11 mouse cellular contexts compared by ENCODE assay signal in genomic region chr4:151404581-151405256, GRCm38 (mm10).
A peak's percentile ranks its signal among the peaks of the same experiment; 100 is the strongest.
DNase-seq lines count a peak whose midpoint lies in the region; ATAC-seq and TF ChIP-seq lines count a peak whose summit lies in the region.
"Had no signal": no experiment of that assay in that cellular context is flagged by ENCODE, and none has a peak within 500 bp of the region (broad histone marks: within the 10 kb centered on the region; RNA-seq: fewer than 3 reads in every experiment).

No protein-coding gene starts in this region.

- no peak for TF ChIP-seq CTCF in liver, postnatal 0 days (IDR thresholded peaks at IDR 0.05; ENCODE audit: low read depth)

- no peak for ATAC-seq in liver, postnatal 0 days
- ATAC-seq in stomach, embryonic 16.5 days (ENCODE audit: insufficient read depth, low FRiP score) = peak; percentile 56; the same call in 1 of the 2 replicates
- no peak for ATAC-seq in megakaryocyte, adult 5-6 weeks (ENCODE audit: poor library complexity, severe bottlenecking)
- ATAC-seq: hindbrain, embryonic 16.5 days; midbrain, embryonic 15.5 days had no signal

- TF ChIP-seq EP300 in liver, postnatal 0 days (IDR thresholded peaks at IDR 0.05; ENCODE audit: low read depth) = no peak

- peak; percentile 13 to 33 for DNase-seq in heart, adult 18-20 months
- no peak for DNase-seq in heart, adult 8-10 months (ENCODE audit: low spot score)
- DNase-seq in liver = peak; percentile 24
- no peak for DNase-seq in liver, postnatal 0 days
- DNase-seq in gastrocnemius, postnatal 25 days = peak; percentile 36
- DNase-seq in right cerebral cortex, postnatal 10 days (ENCODE audit: low spot score in 2 of 2) = no peak
- DNase-seq: cerebellum, postnatal 25 days had no signal

- H3K9me3 ChIP-seq in liver, postnatal 0 days (ENCODE audit: low read length) = no peaks in the 10 kb centered on the region
- no peaks in the 10 kb centered on the region for H3K9me3 ChIP-seq in stomach, embryonic 16.5 days (replicated peaks; ENCODE audit: control insufficient read depth, low read length)
- H3K9me3 ChIP-seq: midbrain, embryonic 15.5 days had no signal

- no peaks in the 10 kb centered on the region for H3K36me3 ChIP-seq in liver, postnatal 0 days (replicated peaks; ENCODE audit: insufficient read depth, low read length)
- no peaks in the 10 kb centered on the region for H3K36me3 ChIP-seq in stomach, embryonic 16.5 days (ENCODE audit: control insufficient read depth, insufficient read depth, low read length)
- H3K36me3 ChIP-seq: midbrain, embryonic 15.5 days had no signal

- WGBS in liver, postnatal 0 days (ENCODE audit: insufficient replicate concordance) = 66% methylated on average over 17 of the region's 17 CpGs
- 62% methylated on average over 17 of the region's 17 CpGs for WGBS in stomach, embryonic 16.5 days

- H3K4me2 ChIP-seq in liver, postnatal 0 days (ENCODE audit: low read depth, low read length) = no peak overlapping the region
- no peak overlapping the region for H3K4me2 ChIP-seq in stomach, embryonic 16.5 days (ENCODE audit: low read depth, low read length)
- H3K4me2 ChIP-seq: midbrain, embryonic 15.5 days had no signal

- no peaks in the 10 kb centered on the region for H3K27me3 ChIP-seq in liver, postnatal 0 days (ENCODE audit: insufficient read depth, low read length)
- no peaks in the 10 kb centered on the region for H3K27me3 ChIP-seq in stomach, embryonic 16.5 days (ENCODE audit: control insufficient read depth, insufficient read depth, low read length)
- H3K27me3 ChIP-seq: midbrain, embryonic 15.5 days had no signal

- H3K9ac ChIP-seq in liver, postnatal 0 days (replicated peaks) = no peak overlapping the region
- no peak overlapping the region for H3K9ac ChIP-seq in stomach, embryonic 16.5 days (ENCODE audit: low read length)
- H3K9ac ChIP-seq: midbrain, embryonic 15.5 days had no signal

- no peak overlapping the region for H3K4me3 ChIP-seq in liver, postnatal 0 days (ENCODE audit: low read depth, low read length)
- no peak overlapping the region for H3K4me3 ChIP-seq in stomach, embryonic 16.5 days (replicated peaks; ENCODE audit: low read length)
- H3K4me3 ChIP-seq: midbrain, embryonic 15.5 days had no signal

- H3K27ac ChIP-seq in liver, postnatal 0 days (ENCODE audit: low read depth) = no peak overlapping the region
- no peak overlapping the region for H3K27ac ChIP-seq in stomach, embryonic 16.5 days (ENCODE audit: low read length)
- H3K27ac ChIP-seq: midbrain, embryonic 15.5 days had no signal

- H3K4me1 ChIP-seq in liver, postnatal 0 days (ENCODE audit: insufficient read depth) = no peaks in the 10 kb centered on the region
- no peaks in the 10 kb centered on the region for H3K4me1 ChIP-seq in stomach, embryonic 16.5 days (ENCODE audit: control insufficient read depth, insufficient read depth, low read length)

Comparison
In these comparisons a context has a peak if more than half of its experiments do, and no peak if none do; other contexts are left out.
1. DNase-seq: peak in heart, adult 18-20 months (2 of 2), liver (single experiment) and gastrocnemius, postnatal 25 days (single experiment); none in heart, adult 8-10 months (single experiment), liver, postnatal 0 days (single experiment) and right cerebral cortex, postnatal 10 days (0 of 2).